Comparison of ENCODE assay signal across 12 mouse cellular contexts in genomic region chr4:101235964-101236363, GRCm38 (mm10).
"Had no signal": no experiment of that assay in that cellular context is flagged by ENCODE, and none has a peak within 500 bp of the region (broad histone marks: within the 10 kb centered on the region; RNA-seq: fewer than 3 reads in every experiment).

No protein-coding gene starts in this region.

- DNase-seq: kidney, adult 2 months; kidney, postnatal 36 days; layer of hippocampus, adult 9-11 months; layer of hippocampus, postnatal 36 days; lung, embryonic 14.5 days; lung, postnatal 10 days; right cerebral cortex, postnatal 14 days had no signal

- H3K27me3 ChIP-seq: intestine, embryonic 15.5 days; kidney, embryonic 15.5 days; limb, embryonic 15.5 days; midbrain, embryonic 13.5 days had no signal

- H3K4me3 ChIP-seq: intestine, embryonic 15.5 days; kidney, embryonic 15.5 days; limb, embryonic 15.5 days; midbrain, embryonic 13.5 days had no signal

- H3K27ac ChIP-seq: intestine, embryonic 15.5 days; limb, embryonic 15.5 days; macrophage; midbrain, embryonic 13.5 days had no signal

- ATAC-seq: intestine, embryonic 15.5 days; midbrain, embryonic 13.5 days had no signal

- H3K9me3 ChIP-seq: intestine, embryonic 15.5 days; kidney, embryonic 15.5 days; limb, embryonic 15.5 days; midbrain, embryonic 13.5 days had no signal

- H3K4me2 ChIP-seq: intestine, embryonic 15.5 days; kidney, embryonic 15.5 days; limb, embryonic 15.5 days; lung, embryonic 14.5 days; midbrain, embryonic 13.5 days had no signal

- H3K9ac ChIP-seq: intestine, embryonic 15.5 days; kidney, embryonic 15.5 days; limb, embryonic 15.5 days; lung, embryonic 14.5 days; midbrain, embryonic 13.5 days had no signal

- H3K36me3 ChIP-seq: intestine, embryonic 15.5 days; kidney, embryonic 15.5 days; limb, embryonic 15.5 days; midbrain, embryonic 13.5 days had no signal
